In genomic region chr3:110136115-110136514, GRCm38 (mm10) we compare ENCODE assay signal across 27 mouse cellular contexts. TPM values are rescaled to one million over a fixed set of nuclear protein-coding genes. Genes with fewer than 3 reads are reported as not detected.
"Had no signal": no experiment of that assay in that cellular context is flagged by ENCODE, and none has a peak within 500 bp of the region (broad histone marks: within the 10 kb centered on the region; RNA-seq: fewer than 3 reads in every experiment).

No protein-coding gene starts in this region.

- H3K9me3 ChIP-seq: heart, embryonic 13.5 days; heart, embryonic 15.5 days; hindbrain, embryonic 13.5 days; hindbrain, embryonic 15.5 days; kidney, embryonic 15.5 days; limb, embryonic 15.5 days; liver, embryonic 12.5 days had no signal

- H3K4me3 ChIP-seq: heart, adult 2 months; heart, embryonic 13.5 days; heart, embryonic 15.5 days; hindbrain, embryonic 13.5 days; hindbrain, embryonic 15.5 days; kidney, embryonic 15.5 days; limb, embryonic 15.5 days; liver, embryonic 12.5 days had no signal

- H3K36me3 ChIP-seq: heart, embryonic 13.5 days; heart, embryonic 15.5 days; hindbrain, embryonic 13.5 days; hindbrain, embryonic 15.5 days; kidney, embryonic 15.5 days; limb, embryonic 15.5 days; liver, embryonic 12.5 days had no signal

- DNase-seq: gastrocnemius, postnatal 14 days; gastrocnemius, postnatal 36 days; heart, adult 11 months; heart, adult 2 months; heart, postnatal 14 days; heart, postnatal 4 days; kidney, adult 11 months; kidney, adult 2 months; kidney, adult 9 months; kidney, postnatal 14 days; kidney, postnatal 36 days; layer of hippocampus, adult 9-11 months; layer of hippocampus, postnatal 36 days; lung, adult 18-20 months had no signal

- H3K9ac ChIP-seq: heart, embryonic 13.5 days; heart, embryonic 15.5 days; hindbrain, embryonic 13.5 days; hindbrain, embryonic 15.5 days; kidney, embryonic 15.5 days; limb, embryonic 15.5 days; liver, embryonic 12.5 days; liver, embryonic 14.5 days had no signal

- H3K27ac ChIP-seq: heart, adult 2 months; heart, embryonic 13.5 days; heart, embryonic 15.5 days; hindbrain, embryonic 13.5 days; hindbrain, embryonic 15.5 days; hindbrain, postnatal 0 days; kidney, embryonic 15.5 days; kidney, postnatal 0 days; limb, embryonic 15.5 days; liver, embryonic 12.5 days; liver, embryonic 14.5 days had no signal

- H3K4me2 ChIP-seq: heart, embryonic 11.5 days; heart, embryonic 13.5 days; heart, embryonic 15.5 days; hindbrain, embryonic 13.5 days; hindbrain, embryonic 15.5 days; kidney, embryonic 15.5 days; limb, embryonic 15.5 days; liver, embryonic 12.5 days had no signal

- H3K4me1 ChIP-seq: heart, embryonic 15.5 days; kidney, embryonic 15.5 days; limb, embryonic 15.5 days; liver, embryonic 12.5 days had no signal

- ATAC-seq: hindbrain, postnatal 0 days; intestine, embryonic 16.5 days; liver, embryonic 12.5 days had no signal

- H3K27me3 ChIP-seq: heart, embryonic 15.5 days; hindbrain, embryonic 13.5 days; hindbrain, embryonic 15.5 days; limb, embryonic 15.5 days had no signal

RNA-seq across cellular contexts. Expression of gene Ntng1, which starts 7.7 kb away (rescaled TPM):
- total RNA-seq: liver, adult 2 months had no signal
- polyA plus RNA-seq: liver, adult 2 months had no signal
